In the genomic region with DNA sequence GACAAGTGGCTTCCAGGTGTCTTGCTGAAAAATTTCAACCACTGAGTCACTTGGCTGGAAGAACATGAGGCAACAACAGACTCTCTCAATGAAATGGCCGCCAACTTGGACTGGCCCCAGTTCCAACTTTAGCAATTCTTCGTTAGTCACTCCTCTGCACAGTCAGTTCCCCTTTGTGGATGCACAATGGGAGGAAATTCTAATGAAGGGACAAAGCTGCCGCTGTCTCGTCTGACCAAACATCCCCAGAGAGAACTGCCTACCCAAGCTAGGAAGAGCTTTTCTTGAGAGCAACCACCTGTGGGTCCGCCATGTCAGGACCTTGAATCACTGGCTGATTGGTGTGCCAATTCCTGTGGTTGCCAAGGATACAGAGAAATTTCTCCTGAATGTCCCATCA, we compare ENCODE assay signal across 16 mouse cellular contexts. TPM values are rescaled to one million over a fixed set of nuclear protein-coding genes. Genes with fewer than 3 reads are reported as not detected.
A peak's percentile ranks its signal among the peaks of the same experiment; 100 is the strongest.
DNase-seq lines count a peak whose midpoint lies in the region; ATAC-seq lines count a peak whose summit lies in the region.
"Had no signal": no experiment of that assay in that cellular context is flagged by ENCODE, and none has a peak within 500 bp of the region (broad histone marks: within the 10 kb centered on the region; RNA-seq: fewer than 3 reads in every experiment).

No protein-coding gene starts in this region.

- no peaks in the 10 kb centered on the region for H3K4me1 ChIP-seq in heart, embryonic 11.5 days (ENCODE audit: control insufficient read depth, insufficient read depth, low read length)
- H3K4me1 ChIP-seq: hindbrain, embryonic 13.5 days had no signal

- 76% methylated on average over 5 of the region's 5 CpGs for WGBS in heart, embryonic 11.5 days (ENCODE audit: insufficient replicate concordance)

- peak; percentile 26 for DNase-seq in heart, adult 8-10 months (ENCODE audit: low spot score)
- peak; percentile 62 for DNase-seq in right cerebral cortex, postnatal 25 days
- DNase-seq in right cerebral cortex, postnatal 4 days: no peak
- DNase-seq in layer of hippocampus, adult 18-20 months (ENCODE audit: low spot score in 2 of 2): peak; percentile 44 to 48
- no peak for DNase-seq in gastrocnemius, postnatal 36 days
- no peak for DNase-seq in retina, postnatal 1 day
- DNase-seq in urinary bladder, postnatal 25 days (ENCODE audit: low spot score): no peak
- DNase-seq: cerebellum, adult 18-20 months; kidney, postnatal 4 days; lung, postnatal 14 days; midbrain, embryonic 14.5 days had no signal

- no peaks in the 10 kb centered on the region for H3K27me3 ChIP-seq in heart, embryonic 11.5 days (ENCODE audit: control insufficient read depth, insufficient read depth, low read length)
- H3K27me3 ChIP-seq: hindbrain, embryonic 13.5 days; Patski had no signal

- intact Hi-C loops in gastrocnemius, postnatal 36 days (cut with DNase I): no loop called here

- H3K9ac ChIP-seq in heart, embryonic 11.5 days (ENCODE audit: low read depth, low read length): no peak overlapping the region
- H3K9ac ChIP-seq: hindbrain, embryonic 13.5 days; liver, embryonic 14.5 days had no signal

- no peak for ATAC-seq in heart, embryonic 11.5 days (replicated peaks; ENCODE audit: insufficient number of reproducible peaks, low FRiP score, low TSS enrichment)
- ATAC-seq: intestine, embryonic 16.5 days; Patski had no signal

- no peaks in the 10 kb centered on the region for H3K36me3 ChIP-seq in heart, embryonic 11.5 days (ENCODE audit: control insufficient read depth, insufficient read depth, low read length)
- H3K36me3 ChIP-seq: hindbrain, embryonic 13.5 days had no signal

- no peak overlapping the region for H3K4me2 ChIP-seq in heart, embryonic 11.5 days
- H3K4me2 ChIP-seq: hindbrain, embryonic 13.5 days had no signal

- no peak overlapping the region for H3K4me3 ChIP-seq in heart, embryonic 11.5 days (ENCODE audit: low read depth, low read length)
- H3K4me3 ChIP-seq: hindbrain, embryonic 13.5 days had no signal

- no peak overlapping the region for H3K27ac ChIP-seq in heart, embryonic 11.5 days (ENCODE audit: low read depth, low read length)
- H3K27ac ChIP-seq: hindbrain, embryonic 13.5 days; liver, embryonic 14.5 days had no signal

- H3K9me3 ChIP-seq in heart, embryonic 11.5 days (replicated peaks; ENCODE audit: control insufficient read depth, low read length): no peaks in the 10 kb centered on the region
- H3K9me3 ChIP-seq: hindbrain, embryonic 13.5 days had no signal

RNA-seq across cellular contexts. Expression of gene Npl, which starts 38.1 kb away (rescaled TPM):
- total RNA-seq in heart, adult 8-10 months (2022): 1 to 10 TPM; 1.3 to 1.8 (median 1.8) TPM
- polyA plus RNA-seq in heart, embryonic 11.5 days (2014; fragmentation: Nextera tagmentation; extraction: Ambion mirVana): 6.3 and 7.2 TPM in 2 replicates
- total RNA-seq in layer of hippocampus, adult 18-20 months (2021): 1 to 10 TPM; 3.4 to 4.8 TPM
- 1 to 10 TPM; 1.7 to 1.9 TPM for total RNA-seq in gastrocnemius, postnatal 36 days (2021)

Comparison
In these comparisons a context has a peak if more than half of its experiments do, and no peak if none do; other contexts are left out.
1. DNase-seq: peak in heart, adult 8-10 months (single experiment), right cerebral cortex, postnatal 25 days (single experiment) and layer of hippocampus, adult 18-20 months (2 of 2); none in right cerebral cortex, postnatal 4 days (single experiment), gastrocnemius, postnatal 36 days (0 of 2), retina, postnatal 1 day (single experiment) and urinary bladder, postnatal 25 days (single experiment).